Mouse (Mus musculus): Measurements from ENCODE around the gene Osbp2. TPM values are rescaled to one million over a fixed set of nuclear protein-coding genes. Genes with fewer than 3 reads are reported as not detected.

Gene Osbp2
- polyA plus RNA-seq, 1 experiment from 2014 or later, result 2.1 TPM

DNA sequence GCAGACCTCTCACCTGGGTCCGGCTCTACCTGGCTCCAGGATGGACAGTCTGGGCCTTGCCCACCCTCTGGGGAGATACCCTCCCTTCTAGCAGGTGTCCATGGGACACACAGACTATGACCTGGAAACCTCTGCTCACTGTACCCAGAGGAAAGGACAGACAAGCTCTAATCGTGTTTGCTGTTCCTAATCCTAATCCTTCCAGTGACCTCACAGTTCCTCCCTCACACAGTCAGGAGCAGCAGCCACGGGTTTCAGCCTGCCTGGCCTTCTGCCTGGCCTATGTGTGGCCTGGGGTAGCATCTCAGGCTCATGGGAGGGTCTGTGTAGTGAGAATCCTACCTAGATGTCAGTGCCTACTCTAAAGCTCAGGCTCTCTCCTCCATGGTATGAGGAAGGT is 140.8 kb downstream of the Osbp2 start:
- no peaks in the 10 kb centered on the region for H3K27me3 ChIP-seq
- no peaks in the 10 kb centered on the region for H3K9me3 ChIP-seq
- H3K9ac ChIP-seq, result no peak overlapping the region
- H3K4me1 ChIP-seq, result no peaks in the 10 kb centered on the region
- WGBS, result 66% methylated on average over 3 of the region's 3 CpGs
- no peak overlapping the region for H3K4me2 ChIP-seq (replicated peaks)
- no peaks in the 10 kb centered on the region for H3K36me3 ChIP-seq
- no peak overlapping the region for H3K4me3 ChIP-seq
- 0 out of 2 replicates have a peak, but pooled peaks have one; percentile 10 for ATAC-seq (ENCODE audit: insufficient number of reproducible peaks, insufficient read depth, low FRiP score, low TSS enrichment)
- no peak overlapping the region for H3K27ac ChIP-seq

- Histone ChIP-seq H3K36me3 (no peaks in the 10 kb centered on the region), H3K4me3 (no peak overlapping the region), H3K9me3 (no peaks in the 10 kb centered on the region), H3K27ac (no peak overlapping the region), H3K4me1 (no peaks in the 10 kb centered on the region), H3K27me3 (no peaks in the 10 kb centered on the region), H3K4me2 (replicated peaks) (no peak overlapping the region), H3K9ac (no peak overlapping the region)
- 48% methylated on average over 3 of the region's 3 CpGs for WGBS
- ATAC-seq (ENCODE audit: insufficient number of reproducible peaks, insufficient read depth, low FRiP score, low TSS enrichment), result no peak
Observed at GRCm38 (mm10) chr11:3722036-3722435, 141.7 kb downstream of the Osbp2 start.

DNA sequence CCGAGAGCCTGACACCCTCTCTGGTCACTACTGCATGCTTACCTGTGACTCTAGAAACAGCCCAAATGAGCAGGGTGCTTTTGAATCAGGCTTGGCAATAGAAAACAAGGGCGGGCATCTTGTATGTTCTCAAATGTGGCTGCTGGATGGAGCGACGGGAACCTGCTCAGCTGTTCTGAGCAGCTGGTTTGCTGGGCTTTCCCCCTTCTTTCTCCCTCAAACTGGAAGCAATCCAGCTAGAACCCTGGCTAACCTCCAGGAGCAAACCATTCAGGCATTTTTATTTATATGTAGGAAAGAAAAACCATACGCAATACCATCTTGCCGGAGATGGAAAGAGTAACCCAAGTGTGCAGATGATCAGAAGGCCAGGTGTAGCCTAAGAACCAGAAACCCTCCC is 147.0 kb downstream of the Osbp2 start:
- Histone ChIP-seq H3K27ac (no peak overlapping the region), H3K9me3 (no peaks in the 10 kb centered on the region), H3K36me3 (no peaks in the 10 kb centered on the region), H3K4me2 (replicated peaks) (no peak overlapping the region), H3K9ac (no peak overlapping the region), H3K4me1 (no peaks in the 10 kb centered on the region), H3K27me3 (no peaks in the 10 kb centered on the region), H3K4me3 (no peak overlapping the region)
- no peak for ATAC-seq (ENCODE audit: insufficient number of reproducible peaks, insufficient read depth, low FRiP score, low TSS enrichment)
- 85% methylated on average over 6 of the region's 6 CpGs for WGBS

DNA sequence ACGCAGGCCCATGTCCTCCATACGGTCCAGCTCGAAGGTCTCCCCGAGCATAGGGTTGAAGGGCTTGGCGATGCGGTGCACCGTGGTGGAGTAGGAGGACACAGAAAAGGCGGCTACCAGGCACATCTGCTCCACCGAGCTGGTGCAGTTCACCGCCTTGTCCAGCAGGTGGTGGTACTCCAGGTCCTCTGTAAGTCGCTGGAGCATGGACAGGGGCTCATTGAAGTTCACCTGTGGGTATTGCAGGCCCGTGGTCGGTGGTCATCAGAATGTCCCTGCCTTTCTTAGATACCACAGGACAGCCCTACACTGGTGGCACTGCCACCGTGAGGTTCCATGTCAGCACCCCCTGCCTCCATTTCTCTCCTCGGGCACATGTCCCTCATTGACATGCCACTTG is 149.2 kb downstream of the Osbp2 start:
- no peak overlapping the region for H3K27ac ChIP-seq
- ATAC-seq (ENCODE audit: insufficient number of reproducible peaks, insufficient read depth, low FRiP score, low TSS enrichment), result no peak
- H3K27me3 ChIP-seq, result no peaks in the 10 kb centered on the region
- H3K4me3 ChIP-seq, result no peak overlapping the region
- H3K36me3 ChIP-seq, result no peaks in the 10 kb centered on the region
- H3K4me2 ChIP-seq (replicated peaks), result no peak overlapping the region
- 37% methylated on average over 15 of the region's 15 CpGs for WGBS
- no peaks in the 10 kb centered on the region for H3K9me3 ChIP-seq
- H3K4me1 ChIP-seq, result no peaks in the 10 kb centered on the region
- no peak overlapping the region for H3K9ac ChIP-seq

DNA sequence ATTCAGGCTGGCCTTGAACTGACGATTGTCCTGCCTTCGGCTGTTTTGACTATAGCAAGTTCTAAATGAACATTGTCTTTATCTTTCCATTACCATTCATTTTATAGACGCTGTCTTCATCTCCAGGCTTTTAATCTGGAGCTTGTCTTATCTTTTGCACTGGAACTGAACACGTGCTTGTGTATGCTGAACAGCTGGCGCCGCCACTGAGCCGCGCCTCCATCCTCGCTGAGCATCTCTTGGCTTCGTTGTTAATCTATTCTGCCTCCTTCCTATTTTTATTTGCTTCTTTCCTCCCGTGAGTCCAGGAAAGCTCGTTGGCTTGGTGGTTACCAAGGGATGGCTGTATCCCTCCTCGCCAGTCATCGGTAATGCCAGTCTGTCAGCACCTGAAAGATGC is 153.5 kb downstream of the Osbp2 start:
- no peak overlapping the region for H3K9ac ChIP-seq
- H3K9me3 ChIP-seq, result no peaks in the 10 kb centered on the region
- 80% methylated on average over 14 of the region's 14 CpGs for WGBS
- H3K4me3 ChIP-seq, result no peak overlapping the region
- H3K4me2 ChIP-seq (replicated peaks), result no peak overlapping the region
- no peak for ATAC-seq (ENCODE audit: insufficient number of reproducible peaks, insufficient read depth, low FRiP score, low TSS enrichment)
- no peaks in the 10 kb centered on the region for H3K4me1 ChIP-seq
- no peak overlapping the region for H3K27ac ChIP-seq
- no peaks in the 10 kb centered on the region for H3K36me3 ChIP-seq
- no peaks in the 10 kb centered on the region for H3K27me3 ChIP-seq

DNA sequence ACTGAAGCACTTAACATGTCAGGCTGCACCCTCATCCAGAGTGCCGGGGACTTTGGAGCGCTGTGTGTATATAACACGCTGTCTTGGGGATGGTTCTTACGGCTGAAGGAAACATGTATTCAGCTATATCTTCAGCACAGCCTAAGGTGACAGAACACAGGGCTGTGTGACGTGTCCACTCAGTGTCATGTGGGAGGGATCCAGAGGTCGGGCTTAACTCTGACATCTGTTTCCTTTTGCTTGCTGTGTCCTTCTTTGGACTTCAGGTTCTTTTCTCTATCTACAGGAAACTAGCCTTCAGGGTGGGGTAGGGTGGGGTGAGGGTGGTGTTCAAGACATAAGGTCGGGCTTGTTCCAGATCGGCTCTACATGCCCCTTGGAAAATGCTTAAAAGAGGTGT is 156.6 kb downstream of the Osbp2 start:
- 75% methylated on average over 8 of the region's 8 CpGs for WGBS
- no peaks in the 10 kb centered on the region for H3K9me3 ChIP-seq
- no peak for ATAC-seq (ENCODE audit: insufficient number of reproducible peaks, insufficient read depth, low FRiP score, low TSS enrichment)

GRCm38 (mm10) chr11:3704404-3704803 is 159.3 kb downstream of the Osbp2 start:
- Histone ChIP-seq H3K9me3 (no peaks in the 10 kb centered on the region), H3K4me3 (no peak overlapping the region), H3K4me1 (no peaks in the 10 kb centered on the region), H3K9ac (no peak overlapping the region), H3K27ac (no peak overlapping the region), H3K36me3 (no peaks in the 10 kb centered on the region), H3K27me3 (no peaks in the 10 kb centered on the region), H3K4me2 (replicated peaks) (no peak overlapping the region)
- WGBS, result 81% methylated on average over 8 of the region's 8 CpGs
- no peak for ATAC-seq (ENCODE audit: insufficient number of reproducible peaks, insufficient read depth, low FRiP score, low TSS enrichment)

More for the DNA sequence above, 156.6 kb downstream of the Osbp2 start:
- no peaks in the 10 kb centered on the region for H3K4me1 ChIP-seq
- no peaks in the 10 kb centered on the region for H3K27me3 ChIP-seq
- H3K4me3 ChIP-seq, result no peak overlapping the region
- H3K9ac ChIP-seq, result no peak overlapping the region
- no peak overlapping the region for H3K4me2 ChIP-seq (replicated peaks)
- no peaks in the 10 kb centered on the region for H3K36me3 ChIP-seq
- no peak overlapping the region for H3K27ac ChIP-seq

DNA sequence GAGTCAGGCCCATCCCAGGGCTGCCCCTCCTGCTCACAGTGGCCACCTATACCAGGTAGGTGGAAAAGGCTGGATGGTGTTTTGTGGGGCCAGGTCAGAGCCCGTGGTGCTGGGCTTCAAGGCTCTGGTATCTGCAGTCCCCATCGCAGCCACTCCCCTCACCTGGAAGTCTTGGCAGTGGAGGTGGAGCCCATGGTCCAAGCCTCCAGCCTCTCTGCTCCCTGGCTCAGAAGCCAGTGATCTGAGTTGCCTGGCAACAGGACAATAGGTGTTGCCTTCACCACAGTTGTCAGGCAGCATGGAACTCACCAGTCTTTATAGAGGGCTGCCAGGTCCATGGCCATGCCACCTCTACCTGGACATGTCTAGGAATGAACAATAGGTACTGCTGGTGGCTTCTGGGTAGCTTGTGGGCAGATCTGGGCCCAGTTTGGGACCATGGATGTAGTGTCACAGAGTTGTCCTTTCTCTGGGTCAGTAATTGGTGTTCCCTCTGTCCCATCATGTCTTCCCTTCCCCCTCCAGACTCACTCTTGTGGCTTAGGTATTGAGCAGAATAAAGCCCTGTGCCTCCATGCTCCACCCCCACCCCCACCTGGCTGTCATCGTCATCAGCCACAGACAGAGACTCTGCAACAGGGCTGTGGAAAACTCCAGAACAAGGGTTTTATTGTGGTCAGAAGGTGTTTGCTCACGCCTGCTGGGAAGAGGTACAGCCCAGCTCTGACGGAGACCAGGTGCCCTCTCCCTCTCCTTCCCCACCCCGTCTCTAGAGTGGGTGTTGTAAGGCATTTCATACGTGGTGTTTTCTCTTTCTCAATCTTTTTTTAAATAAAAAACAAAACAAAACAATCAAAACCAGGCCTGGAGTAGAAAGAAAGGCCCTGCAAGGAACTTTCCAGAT is 160.4 kb downstream of the Osbp2 start:
- Histone ChIP-seq H3K9me3 (no peaks in the 10 kb centered on the region), H3K27me3 (no peaks in the 10 kb centered on the region), H3K4me1 (no peaks in the 10 kb centered on the region), H3K27ac (no peak overlapping the region), H3K36me3 (no peaks in the 10 kb centered on the region), H3K9ac (no peak overlapping the region), H3K4me2 (replicated peaks) (no peak overlapping the region), H3K4me3 (no peak overlapping the region)
- WGBS, result 63% methylated on average over 7 of the region's 7 CpGs
- no peak for ATAC-seq (ENCODE audit: insufficient number of reproducible peaks, insufficient read depth, low FRiP score, low TSS enrichment)

- H3K9ac ChIP-seq, result no peak overlapping the region
- no peak overlapping the region for H3K4me2 ChIP-seq (replicated peaks)
- no peak for ATAC-seq (ENCODE audit: insufficient number of reproducible peaks, insufficient read depth, low FRiP score, low TSS enrichment)
- no peaks in the 10 kb centered on the region for H3K4me1 ChIP-seq
- no peak overlapping the region for H3K4me3 ChIP-seq
- no peak overlapping the region for H3K27ac ChIP-seq
- H3K27me3 ChIP-seq, result no peaks in the 10 kb centered on the region
- 84% methylated on average over 3 of the region's 3 CpGs for WGBS
- H3K36me3 ChIP-seq, result peaks cover 11% of the 10 kb centered on the region
- no peaks in the 10 kb centered on the region for H3K9me3 ChIP-seq
Observed at GRCm38 (mm10) chr11:3697441-3697840, 166.3 kb downstream of the Osbp2 start.

- Histone ChIP-seq H3K9me3 (no peaks in the 10 kb centered on the region), H3K4me3 (no peak overlapping the region), H3K9ac (no peak overlapping the region), H3K36me3 (peaks cover 24% of the 10 kb centered on the region), H3K27me3 (no peaks in the 10 kb centered on the region), H3K4me1 (no peaks in the 10 kb centered on the region), H3K4me2 (replicated peaks) (no peak overlapping the region), H3K27ac (no peak overlapping the region)
- no peak for ATAC-seq (ENCODE audit: insufficient number of reproducible peaks, insufficient read depth, low FRiP score, low TSS enrichment)
- WGBS, result 86% methylated on average over 5 of the region's 5 CpGs
Observed at GRCm38 (mm10) chr11:3696086-3696616, 167.6 kb downstream of the Osbp2 start.

GRCm38 (mm10) chr11:3691746-3692145 is 172.0 kb downstream of the Osbp2 start:
- Histone ChIP-seq H3K9me3 (no peaks in the 10 kb centered on the region), H3K4me3 (no peak overlapping the region), H3K9ac (no peak overlapping the region), H3K4me1 (no peaks in the 10 kb centered on the region), H3K27ac (no peak overlapping the region), H3K27me3 (no peaks in the 10 kb centered on the region), H3K36me3 (peaks cover 65% of the 10 kb centered on the region), H3K4me2 (replicated peaks) (no peak overlapping the region)
- 85% methylated on average over 2 of the region's 2 CpGs for WGBS
- ATAC-seq (ENCODE audit: insufficient number of reproducible peaks, insufficient read depth, low FRiP score, low TSS enrichment), result no peak

- Histone ChIP-seq H3K9me3 (no peaks in the 10 kb centered on the region), H3K27ac (no peak overlapping the region), H3K36me3 (peaks cover 85% of the 10 kb centered on the region), H3K4me1 (no peaks in the 10 kb centered on the region), H3K4me3 (no peak overlapping the region), H3K27me3 (no peaks in the 10 kb centered on the region), H3K9ac (no peak overlapping the region), H3K4me2 (replicated peaks) (no peak overlapping the region)
- WGBS, result 94% methylated on average over 2 of the region's 2 CpGs
- ATAC-seq (ENCODE audit: insufficient number of reproducible peaks, insufficient read depth, low FRiP score, low TSS enrichment), result no peak
Observed at GRCm38 (mm10) chr11:3686885-3687284, 176.8 kb downstream of the Osbp2 start.

All from embryonic facial prominence, embryonic 12.5 days (tissue).